Mouse (Mus musculus) adrenal gland, postnatal 14 days (tissue): ENCODE measurements around the gene Pdhb. TPM values are rescaled to one million over a fixed set of nuclear protein-coding genes. Genes with fewer than 3 reads are reported as not detected.
"Not testable (repeated sequence)": the region's sequence is repeated elsewhere in the genome, so short reads cannot be mapped to it uniquely, and the experiment has no call there.

Experiments used
- DNase-seq: peaks from one replicate; pipeline ENCODE4 v3.0.0; 2021; ENCODE audit warnings: mixed read lengths
- total RNA-seq: library from RNA; stranded (reverse); gene quantifications from 2 replicates; pipeline ENCODE4 v1.2.3, GENCODE M21; 2021

Gene Pdhb
- total RNA-seq, 1 experiment from 2014 or later, result 471 TPM

GRCm38 (mm10) chr14:8135130-8135529, 37.7 kb downstream of the Pdhb start:
- DNase-seq, result no peak

GRCm38 (mm10) chr14:8134234-8134633, 38.6 kb downstream of the Pdhb start:
- no peak for DNase-seq

- DNase-seq, result no peak
Observed at GRCm38 (mm10) chr14:8132789-8133188, 40.0 kb downstream of the Pdhb start.

- DNase-seq, result no peak
Observed at GRCm38 (mm10) chr14:8127971-8128370, 44.9 kb downstream of the Pdhb start.

- DNase-seq, result no peak
Observed at GRCm38 (mm10) chr14:8124046-8124881, 48.6 kb downstream of the Pdhb start.

- DNase-seq, result not testable (repeated sequence)
Observed at GRCm38 (mm10) chr14:8123611-8124010, 49.2 kb downstream of the Pdhb start.

- no peak for DNase-seq
Observed at GRCm38 (mm10) chr14:8123141-8123540, 49.7 kb downstream of the Pdhb start.

GRCm38 (mm10) chr14:8119904-8120303, 52.9 kb downstream of the Pdhb start:
- no peak for DNase-seq

GRCm38 (mm10) chr14:8119454-8119853, 53.4 kb downstream of the Pdhb start:
- no peak for DNase-seq

- no peak for DNase-seq
Observed at GRCm38 (mm10) chr14:8117371-8117770, 55.5 kb downstream of the Pdhb start.

Other genes with a start within 250 kb of the Pdhb start
- gene Gm45521, start 215.7 kb downstream of the Pdhb start, total RNA-seq, result not detected in 2 replicates
- gene Dnase1l3, start 178.5 kb downstream of the Pdhb start, total RNA-seq, result 2.6 and 3.9 TPM in 2 replicates
- 41.8 and 45.9 TPM in 2 replicates for gene Abhd6, start 170.1 kb downstream of the Pdhb start, total RNA-seq
- 35.8 and 37.1 TPM in 2 replicates for gene Rpp14, start 92.7 kb downstream of the Pdhb start, total RNA-seq
- 54.8 and 61.4 TPM in 2 replicates for gene Pxk, start 74.8 kb downstream of the Pdhb start, total RNA-seq
- 12.3 and 15.4 TPM in 2 replicates for gene Kctd6, start 41.1 kb upstream of the Pdhb start, total RNA-seq
- gene Acox2, start 86.3 kb upstream of the Pdhb start, total RNA-seq, result 2.2 and 30.4 TPM in 2 replicates
- gene Fam107a, start 145.0 kb upstream of the Pdhb start, total RNA-seq, result 5.0 and 8.7 TPM in 2 replicates
- 0.79 TPM in 1 of 2 replicates, not detected in the other for gene Oit1, start 205.7 kb upstream of the Pdhb start, total RNA-seq